Mouse (Mus musculus): Measurements from ENCODE around the gene Entpd5.

Entpd5 gene

DNA sequence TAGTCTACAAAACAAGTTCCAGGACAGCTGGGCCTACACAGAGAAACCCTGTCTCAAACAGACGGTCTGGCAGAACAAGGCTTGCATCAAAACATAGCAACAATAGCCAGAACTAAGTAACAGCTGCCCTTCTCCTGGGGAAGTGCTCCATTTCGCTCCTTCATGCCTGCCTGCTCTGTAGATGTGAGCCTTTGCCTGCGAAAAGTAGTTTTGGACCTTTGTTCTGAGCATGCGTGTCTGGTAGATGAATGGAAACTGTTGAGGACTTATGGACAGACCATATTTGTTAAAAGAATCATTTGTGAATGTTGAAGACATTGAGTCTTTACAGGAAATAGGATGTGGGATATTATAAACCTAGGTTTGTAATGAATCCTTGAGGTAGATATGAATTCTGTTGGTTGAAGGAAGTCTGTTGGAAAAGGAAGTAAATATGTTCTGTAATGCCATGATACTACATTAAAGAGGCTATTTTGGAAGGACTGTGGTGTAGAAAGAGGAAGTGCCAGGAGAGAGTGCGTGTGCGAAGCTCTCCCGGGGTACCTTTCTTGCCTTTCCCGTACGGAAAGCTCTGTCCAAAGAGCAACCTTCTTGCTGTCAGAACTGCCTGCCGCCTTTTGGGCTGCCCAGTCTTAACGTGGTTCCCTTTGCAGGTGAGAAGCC lies 71.7 kb downstream of the Entpd5 start:
- no peak for DNase-seq (ENCODE audit: low read depth, low spot score)
- peaks cover 15% of the 10 kb centered on the region for H3K36me3 ChIP-seq (ENCODE audit: control insufficient read depth, insufficient read depth, low read length, poor library complexity, severe bottlenecking)

DNA sequence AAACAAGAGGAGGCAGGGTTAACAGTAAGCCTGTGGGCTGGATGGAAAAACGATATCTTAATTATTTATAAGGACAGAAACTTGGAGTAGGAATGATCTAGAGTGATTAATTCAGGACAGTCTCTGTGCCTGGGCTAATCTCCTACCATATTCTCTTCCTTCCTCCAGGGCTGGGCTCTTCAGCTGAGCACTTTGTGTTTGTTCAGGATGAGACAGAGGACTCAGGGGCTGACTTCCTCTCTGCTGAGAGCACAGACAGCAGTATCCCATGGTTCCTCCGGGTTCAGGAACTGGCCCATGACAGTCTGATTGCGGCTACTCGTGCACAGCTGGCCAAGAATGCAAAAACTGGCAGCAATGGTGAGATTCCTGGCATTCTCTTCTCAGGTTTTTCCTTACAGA lies 81.7 kb downstream of the Entpd5 start:
- Histone ChIP-seq H3K27me3 (ENCODE audit: control insufficient read depth, insufficient read depth, low read length, poor library complexity, severe bottlenecking) (no peaks in the 10 kb centered on the region), H3K36me3 (ENCODE audit: control insufficient read depth, insufficient read depth, low read length, poor library complexity, severe bottlenecking) (peaks cover 19% of the 10 kb centered on the region)
- DNase-seq (ENCODE audit: low read depth, low spot score), result no peak

More for the DNA sequence above, 71.7 kb downstream of the Entpd5 start:
- H3K27me3 ChIP-seq (ENCODE audit: control insufficient read depth, insufficient read depth, low read length, poor library complexity, severe bottlenecking), result no peaks in the 10 kb centered on the region

All from splenic B cell, adult 2 months (primary cell).